Mouse (Mus musculus): ENCODE results near the gene Csmd2. TPM values are rescaled to one million over a fixed set of nuclear protein-coding genes. Genes with fewer than 3 reads are reported as not detected.

The Csmd2 gene
- polyA plus RNA-seq, 1 experiment = 0.03 TPM

GRCm38 (mm10) chr4:128128546-128128945 lies 140.9 kb downstream of the Csmd2 start:
- Histone ChIP-seq H3K27me3 (replicated peaks; ENCODE audit: control insufficient read depth, insufficient read depth, low read length) (no peaks in the 10 kb centered on the region), H3K4me3 (ENCODE audit: insufficient read depth, low read depth, low read length) (no peak overlapping the region), H3K4me1 (ENCODE audit: control insufficient read depth, insufficient read depth, low read length) (no peaks in the 10 kb centered on the region), H3K36me3 (ENCODE audit: control insufficient read depth, insufficient read depth, low read length) (no peaks in the 10 kb centered on the region), H3K27ac (ENCODE audit: insufficient read depth, low read depth, low read length) (no peak overlapping the region)
- no peak for TF ChIP-seq POLR2A (IDR thresholded peaks at IDR 0.05; ENCODE audit: low read depth, low read length)
- no peak for TF ChIP-seq CTCF (conservative IDR thresholded peaks at IDR 0.05; ENCODE audit: insufficient read depth, insufficient read length, low read depth, low read length)
- DNase-seq = no peak
- 76% methylated on average over 6 of the region's 6 CpGs for WGBS

DNA sequence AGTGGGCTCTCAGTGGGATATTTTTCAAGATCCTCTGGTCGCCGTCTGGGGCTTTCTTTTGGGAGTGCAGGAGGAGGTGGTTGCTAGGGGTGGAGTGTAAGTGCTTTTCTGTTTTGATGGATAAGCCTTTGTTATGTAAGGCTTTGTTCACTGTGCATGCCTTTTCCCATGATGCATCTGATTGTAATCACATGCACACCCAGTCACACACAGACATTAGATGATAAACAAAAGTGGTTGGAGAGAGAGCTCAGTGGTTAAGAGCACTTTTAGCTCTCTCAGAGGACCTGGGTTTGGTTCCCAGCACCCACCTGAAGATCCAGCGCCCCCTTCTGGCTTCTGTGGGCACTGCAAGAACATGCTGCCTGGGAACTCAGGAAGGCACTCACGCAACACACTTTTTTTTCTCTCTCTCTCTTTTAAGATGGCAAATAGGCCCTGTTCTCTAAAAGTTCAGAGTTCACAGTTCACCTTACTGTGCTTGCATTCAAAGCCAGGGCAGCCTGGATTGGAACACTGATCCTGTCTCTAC lies 143.0 kb downstream of the Csmd2 start:
- no peaks in the 10 kb centered on the region for H3K27me3 ChIP-seq (replicated peaks; ENCODE audit: control insufficient read depth, insufficient read depth, low read length)
- 68% methylated on average over 4 of the region's 4 CpGs for WGBS
- TF ChIP-seq CTCF (conservative IDR thresholded peaks at IDR 0.05; ENCODE audit: insufficient read depth, insufficient read length, low read depth, low read length) = no peak
- TF ChIP-seq POLR2A (IDR thresholded peaks at IDR 0.05; ENCODE audit: low read depth, low read length) = no peak

GRCm38 (mm10) chr4:128131666-128132065 lies 144.0 kb downstream of the Csmd2 start:
- Histone ChIP-seq H3K27me3 (replicated peaks; ENCODE audit: control insufficient read depth, insufficient read depth, low read length) (no peaks in the 10 kb centered on the region), H3K4me1 (ENCODE audit: control insufficient read depth, insufficient read depth, low read length) (no peaks in the 10 kb centered on the region), H3K27ac (ENCODE audit: insufficient read depth, low read depth, low read length) (no peak overlapping the region), H3K36me3 (ENCODE audit: control insufficient read depth, insufficient read depth, low read length) (no peaks in the 10 kb centered on the region), H3K4me3 (ENCODE audit: insufficient read depth, low read depth, low read length) (no peak overlapping the region)
- TF ChIP-seq POLR2A (IDR thresholded peaks at IDR 0.05; ENCODE audit: low read depth, low read length) (no peak), CTCF (conservative IDR thresholded peaks at IDR 0.05; ENCODE audit: insufficient read depth, insufficient read length, low read depth, low read length) (no peak)
- WGBS = 83% methylated on average over 4 of the region's 4 CpGs
- DNase-seq = no peak

More for the DNA sequence above, 143.0 kb downstream of the Csmd2 start:
- H3K36me3 ChIP-seq (ENCODE audit: control insufficient read depth, insufficient read depth, low read length) = no peaks in the 10 kb centered on the region
- H3K4me3 ChIP-seq (ENCODE audit: insufficient read depth, low read depth, low read length) = no peak overlapping the region
- H3K27ac ChIP-seq (ENCODE audit: insufficient read depth, low read depth, low read length) = no peak overlapping the region
- no peak for DNase-seq
- no peaks in the 10 kb centered on the region for H3K4me1 ChIP-seq (ENCODE audit: control insufficient read depth, insufficient read depth, low read length)

GRCm38 (mm10) chr4:128132876-128133646 lies 145.4 kb downstream of the Csmd2 start:
- H3K4me3 ChIP-seq (ENCODE audit: insufficient read depth, low read depth, low read length) = no peak overlapping the region
- TF ChIP-seq CTCF (conservative IDR thresholded peaks at IDR 0.05; ENCODE audit: insufficient read depth, insufficient read length, low read depth, low read length) (no peak), POLR2A (IDR thresholded peaks at IDR 0.05; ENCODE audit: low read depth, low read length) (no peak)
- 73% methylated on average over 11 of the region's 11 CpGs for WGBS
- H3K4me1 ChIP-seq (ENCODE audit: control insufficient read depth, insufficient read depth, low read length) = no peaks in the 10 kb centered on the region
- H3K27me3 ChIP-seq (replicated peaks; ENCODE audit: control insufficient read depth, insufficient read depth, low read length) = no peaks in the 10 kb centered on the region
- no peaks in the 10 kb centered on the region for H3K36me3 ChIP-seq (ENCODE audit: control insufficient read depth, insufficient read depth, low read length)
- no peak overlapping the region for H3K27ac ChIP-seq (ENCODE audit: insufficient read depth, low read depth, low read length)
- no peak for DNase-seq

DNA sequence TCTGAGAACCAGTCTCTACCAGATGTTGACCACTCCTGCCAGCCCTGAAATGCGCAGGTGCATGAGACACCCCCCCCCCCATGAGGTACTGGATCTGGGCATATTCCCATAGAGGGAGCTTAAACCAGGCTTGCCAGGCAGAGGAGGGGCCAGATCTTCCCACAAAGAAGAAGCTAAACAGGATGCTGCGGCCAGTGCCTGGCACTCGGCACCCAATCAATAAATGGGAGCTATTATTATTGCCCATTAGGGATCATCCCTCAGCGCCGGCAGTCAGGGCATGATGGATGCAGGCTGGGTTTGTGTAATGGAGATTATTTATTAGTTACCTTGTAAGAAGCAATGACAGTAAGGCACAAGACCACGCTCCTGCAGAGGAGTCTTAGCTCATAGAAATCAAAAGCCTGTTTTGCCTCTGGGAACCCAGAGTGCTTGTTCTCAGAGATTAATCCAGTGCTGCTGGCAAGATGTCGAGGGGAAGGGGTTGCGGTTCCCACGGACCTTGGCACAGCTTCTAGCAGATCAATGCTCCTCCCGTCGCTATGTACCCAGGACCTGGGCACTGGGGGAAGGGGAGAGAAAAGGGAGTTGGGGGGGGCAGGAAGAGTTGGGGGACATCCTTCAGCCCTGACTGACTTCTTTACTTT lies 146.8 kb downstream of the Csmd2 start:
- WGBS = 75% methylated on average over 11 of the region's 11 CpGs
- Histone ChIP-seq H3K36me3 (ENCODE audit: control insufficient read depth, insufficient read depth, low read length) (no peaks in the 10 kb centered on the region), H3K4me3 (ENCODE audit: insufficient read depth, low read depth, low read length) (no peak overlapping the region), H3K4me1 (ENCODE audit: control insufficient read depth, insufficient read depth, low read length) (no peaks in the 10 kb centered on the region), H3K27me3 (replicated peaks; ENCODE audit: control insufficient read depth, insufficient read depth, low read length) (no peaks in the 10 kb centered on the region), H3K27ac (ENCODE audit: insufficient read depth, low read depth, low read length) (no peak overlapping the region)
- no peak for TF ChIP-seq CTCF (conservative IDR thresholded peaks at IDR 0.05; ENCODE audit: insufficient read depth, insufficient read length, low read depth, low read length)
- TF ChIP-seq POLR2A (IDR thresholded peaks at IDR 0.05; ENCODE audit: low read depth, low read length) = no peak
- DNase-seq = no peak

GRCm38 (mm10) chr4:128135014-128135622 lies 147.5 kb downstream of the Csmd2 start:
- Histone ChIP-seq H3K36me3 (ENCODE audit: control insufficient read depth, insufficient read depth, low read length) (no peaks in the 10 kb centered on the region), H3K27me3 (replicated peaks; ENCODE audit: control insufficient read depth, insufficient read depth, low read length) (no peaks in the 10 kb centered on the region), H3K27ac (ENCODE audit: insufficient read depth, low read depth, low read length) (no peak overlapping the region), H3K4me3 (ENCODE audit: insufficient read depth, low read depth, low read length) (no peak overlapping the region), H3K4me1 (ENCODE audit: control insufficient read depth, insufficient read depth, low read length) (no peaks in the 10 kb centered on the region)
- DNase-seq = no peak
- 58% methylated on average over 12 of the region's 12 CpGs for WGBS
- TF ChIP-seq CTCF (conservative IDR thresholded peaks at IDR 0.05; ENCODE audit: insufficient read depth, insufficient read length, low read depth, low read length) = no peak
- no peak for TF ChIP-seq POLR2A (IDR thresholded peaks at IDR 0.05; ENCODE audit: low read depth, low read length)

DNA sequence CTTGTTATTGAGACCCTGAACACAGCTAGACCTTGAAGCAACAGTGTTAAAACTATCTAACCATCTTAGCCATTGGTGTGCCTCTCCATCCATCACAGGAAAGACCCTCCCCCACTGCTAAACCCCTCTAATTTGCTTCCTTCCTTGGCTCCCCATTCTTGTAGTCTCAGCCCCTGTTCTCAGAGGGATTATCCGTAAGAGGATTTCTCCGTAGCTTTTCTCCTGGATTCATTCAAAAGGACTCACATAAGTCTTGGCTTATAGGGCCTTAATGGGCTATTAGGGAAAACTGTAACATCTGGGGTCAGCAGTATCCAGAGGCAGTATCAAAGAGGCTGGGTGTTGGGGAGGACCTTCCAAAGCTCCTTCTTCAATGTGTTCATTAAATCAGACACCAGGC lies 152.3 kb downstream of the Csmd2 start:
- no peak for DNase-seq
- Histone ChIP-seq H3K4me3 (ENCODE audit: insufficient read depth, low read depth, low read length) (no peak overlapping the region), H3K27ac (ENCODE audit: insufficient read depth, low read depth, low read length) (no peak overlapping the region), H3K27me3 (replicated peaks; ENCODE audit: control insufficient read depth, insufficient read depth, low read length) (no peaks in the 10 kb centered on the region), H3K4me1 (ENCODE audit: control insufficient read depth, insufficient read depth, low read length) (no peaks in the 10 kb centered on the region), H3K36me3 (ENCODE audit: control insufficient read depth, insufficient read depth, low read length) (no peaks in the 10 kb centered on the region)
- 85% methylated on average over 2 of the region's 2 CpGs for WGBS
- no peak for TF ChIP-seq CTCF (conservative IDR thresholded peaks at IDR 0.05; ENCODE audit: insufficient read depth, insufficient read length, low read depth, low read length)
